Mouse (Mus musculus) cerebellum, adult 2 months (tissue): ENCODE results near the gene Prr23a2. TPM values are rescaled to one million over a fixed set of nuclear protein-coding genes. Genes with fewer than 3 reads are reported as not detected.

Experiments used
- DNase-seq, 2 experiments: peaks; one replicate each; pipeline ENCODE4 v3.0.0; 2021
- H3K27ac ChIP-seq: fragments of 200-500 bp; 2 replicates; pipeline ENCODE4 v1.5.1; 2012; ENCODE audit warnings: low read length, control low read depth, inconsistent platforms; ENCODE audit not compliant: insufficient read depth
- H3K27me3 ChIP-seq: fragments of 200-500 bp; 2 replicates; pipeline ENCODE4 v1.6.1; 2012; ENCODE audit warnings: inconsistent platforms, mild to moderate bottlenecking, low read length, moderate library complexity; ENCODE audit not compliant: control insufficient read depth, insufficient read depth
- H3K4me1 ChIP-seq: fragments of 200-500 bp; 2 replicates; pipeline ENCODE4 v1.6.1; 2011; ENCODE audit warnings: low read length; ENCODE audit not compliant: control insufficient read depth, insufficient read depth
- H3K4me3 ChIP-seq: fragments of 200-500 bp; replicated peaks from 2 replicates; pipeline ENCODE3; 2011; ENCODE audit warnings: mild to moderate bottlenecking, low read depth, low read length, control low read depth; ENCODE audit not compliant: insufficient read depth
- CTCF ChIP-seq: fragments of 200-500 bp; IDR thresholded peaks from 2 replicates; pipeline ENCODE4 v1.5.1; 2011; ENCODE audit warnings: low read depth, mild to moderate bottlenecking, control low read depth, low read length, moderate library complexity, borderline replicate concordance; ENCODE audit not compliant: insufficient read depth
- POLR2A ChIP-seq: fragments of 200-500 bp; IDR thresholded peaks from 2 replicates; pipeline ENCODE4 v1.6.1; 2011; ENCODE audit warnings: low read length, control low read depth, borderline replicate concordance; ENCODE audit not compliant: insufficient read depth
- WGBS: fragments of 180-500 bp; shearing (Covaris S2); methylation state at CpG from one replicate; pipeline ENCODE4 v1.1.7; 2018; 5-methylcytosine and 5-hydroxymethylcytosine counted together
- polyA plus RNA-seq: library from polyadenylated mRNA; depleted of rRNA; stranded (reverse); fragments of >200 nt; gene quantifications from 2 replicates; pipeline ENCODE4 v1.2.3, GENCODE M21; 2012; rRNA removed

The Prr23a2 gene
- polyA plus RNA-seq, 1 experiment, result not detected

DNA sequence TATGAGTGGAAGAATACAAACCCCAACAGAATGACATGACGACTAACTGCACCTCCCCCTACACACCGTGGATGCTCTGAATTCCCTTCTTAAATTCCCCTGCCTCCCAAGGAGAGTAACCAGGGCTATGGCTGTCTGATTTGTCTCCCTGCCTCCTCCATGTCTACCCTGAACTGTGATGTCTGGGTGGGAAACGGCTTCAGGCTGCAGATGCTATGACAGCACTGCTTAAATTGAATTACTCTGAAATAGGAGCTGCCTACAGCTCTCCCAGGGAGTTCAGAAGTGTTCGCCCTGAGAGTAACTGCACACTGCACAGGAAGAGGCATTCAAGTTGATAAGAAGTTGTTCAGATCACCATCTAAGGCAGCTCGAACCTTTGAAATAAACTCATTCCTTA lies 26.8 kb upstream of the Prr23a2 start:
- no peak overlapping the region for H3K27ac ChIP-seq
- TF ChIP-seq CTCF, result no peak
- TF ChIP-seq POLR2A, result no peak
- no peak for DNase-seq
- no peaks in the 10 kb centered on the region for H3K27me3 ChIP-seq
- no peak overlapping the region for H3K4me3 ChIP-seq
- 57% methylated on average over 5 of the region's 5 CpGs for WGBS
- no peaks in the 10 kb centered on the region for H3K4me1 ChIP-seq

GRCm38 (mm10) chr9:98837537-98838074 lies 18.7 kb upstream of the Prr23a2 start:
- 72% methylated on average over 7 of the region's 7 CpGs for WGBS
- H3K27me3 ChIP-seq, result no peaks in the 10 kb centered on the region
- H3K27ac ChIP-seq, result no peak overlapping the region
- no peaks in the 10 kb centered on the region for H3K4me1 ChIP-seq
- no peak for TF ChIP-seq POLR2A
- no peak for TF ChIP-seq CTCF
- DNase-seq, result no peak
- no peak overlapping the region for H3K4me3 ChIP-seq

DNA sequence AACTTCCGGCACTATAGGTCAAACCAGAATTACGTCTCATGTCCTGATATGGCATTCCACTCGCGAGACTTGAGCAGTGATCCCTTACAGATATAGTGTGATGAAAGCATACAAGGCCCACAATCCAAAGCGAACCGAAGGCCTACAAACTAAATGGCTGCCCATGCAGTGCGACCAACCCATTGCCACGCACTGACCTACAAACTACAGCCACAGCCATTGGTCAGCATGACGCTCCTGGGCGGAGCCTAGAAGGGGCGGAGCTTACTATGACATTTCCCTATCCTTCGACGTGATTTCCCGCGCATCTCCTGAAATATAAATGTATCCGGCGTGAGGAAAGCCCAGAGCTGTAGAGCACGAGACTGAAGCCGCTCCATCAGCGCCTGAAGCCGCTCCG lies 14.2 kb upstream of the Prr23a2 start, which contains the start of gene Prr23a1:
TSS of gene Prr23a1 (plus strand) at position 387 of the 400 bp plus-strand sequence.
- Histone ChIP-seq H3K27ac (no peak within 1 kb of the TSS), H3K4me1 (no peaks in the 10 kb centered on the region), H3K4me3 (no peak within 1 kb of the TSS), H3K27me3 (no peaks in the 10 kb centered on the region)
- no peak for DNase-seq
- TF ChIP-seq POLR2A (no peak), CTCF (no peak)
- WGBS, result 58% methylated on average over 22 of the region's 22 CpGs

GRCm38 (mm10) chr9:98863463-98863862 lies 7.2 kb downstream of the Prr23a2 start:
- H3K4me1 ChIP-seq, result no peaks in the 10 kb centered on the region
- TF ChIP-seq POLR2A (no peak), CTCF (0 out of 2 replicates have a peak, but pooled peaks have one; percentile 15)
- no peak overlapping the region for H3K4me3 ChIP-seq
- DNase-seq, result no peak
- no peak overlapping the region for H3K27ac ChIP-seq
- no peaks in the 10 kb centered on the region for H3K27me3 ChIP-seq
- 70% methylated on average over 3 of the region's 3 CpGs for WGBS

DNA sequence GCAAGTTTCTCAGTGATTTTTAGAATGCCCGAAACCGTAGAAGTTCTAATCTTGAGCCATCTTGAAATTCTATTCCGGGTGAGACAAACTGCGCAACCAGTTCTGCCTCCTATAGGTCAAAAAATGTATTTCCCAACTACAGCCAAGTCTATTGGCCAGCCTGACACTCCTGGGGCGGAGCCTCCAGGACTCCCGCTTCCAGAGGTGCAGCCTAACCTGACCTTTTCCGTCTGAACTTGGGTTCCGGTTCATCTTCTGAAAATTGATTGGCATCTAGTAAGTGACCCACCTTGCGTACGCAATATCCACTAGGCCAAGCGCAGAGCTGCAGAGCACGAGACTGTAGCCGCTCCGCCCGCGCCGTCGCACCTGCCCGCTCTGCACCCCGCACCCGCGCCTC lies 8.3 kb downstream of the Prr23a2 start, which contains the start of gene Prr23a3:
TSS of gene Prr23a3 (plus strand) at position 197 of the 400 bp plus-strand sequence.
- Histone ChIP-seq H3K4me3 (no peak within 1 kb of the TSS), H3K27me3 (no peaks in the 10 kb centered on the region), H3K27ac (no peak within 1 kb of the TSS), H3K4me1 (no peaks in the 10 kb centered on the region)
- 52% methylated on average over 22 of the region's 22 CpGs for WGBS
- no peak for TF ChIP-seq POLR2A
- TF ChIP-seq CTCF, result no peak
- no peak for DNase-seq

GRCm38 (mm10) chr9:98901486-98901885 lies 45.2 kb downstream of the Prr23a2 start:
- no peaks in the 10 kb centered on the region for H3K4me1 ChIP-seq
- WGBS, result 80% methylated on average over 1 of the region's 1 CpGs
- TF ChIP-seq POLR2A (no peak), CTCF (no peak)
- DNase-seq, result no peak
- no peak overlapping the region for H3K4me3 ChIP-seq
- H3K27me3 ChIP-seq, result no peaks in the 10 kb centered on the region; the same call in 1 of the 2 replicates
- no peak overlapping the region for H3K27ac ChIP-seq

DNA sequence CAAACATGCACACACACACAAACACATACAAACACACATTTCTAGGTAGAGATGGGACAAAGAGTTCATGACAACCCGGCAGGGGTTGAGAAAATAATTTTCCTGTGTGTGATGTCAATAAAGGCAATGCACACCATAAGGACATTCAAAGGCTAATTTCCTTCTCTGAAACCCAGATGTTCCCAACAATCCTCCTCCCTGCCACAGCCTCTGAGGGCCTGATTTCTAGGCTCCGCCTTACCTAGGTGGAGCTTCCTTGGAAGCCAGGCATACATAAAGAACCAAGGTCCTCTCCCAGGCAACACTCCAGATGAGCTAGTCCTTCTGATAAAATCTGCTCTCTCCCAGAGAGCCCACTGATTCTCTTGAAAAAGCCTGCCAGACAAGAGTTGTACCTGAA lies 46.5 kb downstream of the Prr23a2 start, which contains the start of gene 7420426K07Rik:
TSS of gene 7420426K07Rik (plus strand) at position 301 of the 400 bp plus-strand sequence.
- Histone ChIP-seq H3K4me1 (no peaks in the 10 kb centered on the region), H3K4me3 (no peak within 1 kb of the TSS), H3K27ac (no peak within 1 kb of the TSS), H3K27me3 (no peaks in the 10 kb centered on the region; the same call in 1 of the 2 replicates)
- TF ChIP-seq POLR2A (no peak), CTCF (no peak)
- WGBS, result 91% methylated on average over 2 of the region's 2 CpGs
- no peak for DNase-seq

Other genes starting within 250 kb of the Prr23a2 start
- gene Prr23a1, start 14.0 kb upstream of the Prr23a2 start, polyA plus RNA-seq, result not detected in 2 replicates
- gene Prr23a3, start 8.3 kb downstream of the Prr23a2 start, polyA plus RNA-seq, result not detected in 2 replicates
- not detected in 2 replicates for gene 7420426K07Rik, start 46.6 kb downstream of the Prr23a2 start, polyA plus RNA-seq
- 0.25 and 0.28 TPM in 2 replicates for gene Foxl2, start 98.8 kb downstream of the Prr23a2 start, polyA plus RNA-seq
- 37.7 and 37.8 TPM in 2 replicates for gene Faim, start 129.9 kb downstream of the Prr23a2 start, polyA plus RNA-seq
- gene Gm1123, start 179.2 kb downstream of the Prr23a2 start, polyA plus RNA-seq, result 0.07 TPM in 1 of 2 replicates, not detected in the other